Mouse (Mus musculus) liver, postnatal 0 days (tissue): ENCODE results near the gene Mmp14.

Source experiments
- CTCF ChIP-seq: sonication (generic); IDR thresholded peaks from 2 replicates; pipeline ENCODE4 v1.5.1; 2016; ENCODE audit warnings: antibody characterized with exemption, low read depth
- EP300 ChIP-seq: IDR thresholded peaks from 2 replicates; pipeline ENCODE4 v1.6.1; 2016; ENCODE audit warnings: antibody characterized with exemption, low read depth, mild to moderate bottlenecking

- TF ChIP-seq CTCF (no peak), EP300 (no peak)
These were observed 2.6 kb downstream of the Mmp14 start for GRCm38 (mm10) chr14:54433941-54434531.
